Mouse (Mus musculus): Measurements from ENCODE around the gene Slc27a4. TPM values are rescaled to one million over a fixed set of nuclear protein-coding genes. Genes with fewer than 3 reads are reported as not detected.

Gene Slc27a4
- polyA plus RNA-seq, 1 experiment from 2014 or later: 20.2 TPM

DNA sequence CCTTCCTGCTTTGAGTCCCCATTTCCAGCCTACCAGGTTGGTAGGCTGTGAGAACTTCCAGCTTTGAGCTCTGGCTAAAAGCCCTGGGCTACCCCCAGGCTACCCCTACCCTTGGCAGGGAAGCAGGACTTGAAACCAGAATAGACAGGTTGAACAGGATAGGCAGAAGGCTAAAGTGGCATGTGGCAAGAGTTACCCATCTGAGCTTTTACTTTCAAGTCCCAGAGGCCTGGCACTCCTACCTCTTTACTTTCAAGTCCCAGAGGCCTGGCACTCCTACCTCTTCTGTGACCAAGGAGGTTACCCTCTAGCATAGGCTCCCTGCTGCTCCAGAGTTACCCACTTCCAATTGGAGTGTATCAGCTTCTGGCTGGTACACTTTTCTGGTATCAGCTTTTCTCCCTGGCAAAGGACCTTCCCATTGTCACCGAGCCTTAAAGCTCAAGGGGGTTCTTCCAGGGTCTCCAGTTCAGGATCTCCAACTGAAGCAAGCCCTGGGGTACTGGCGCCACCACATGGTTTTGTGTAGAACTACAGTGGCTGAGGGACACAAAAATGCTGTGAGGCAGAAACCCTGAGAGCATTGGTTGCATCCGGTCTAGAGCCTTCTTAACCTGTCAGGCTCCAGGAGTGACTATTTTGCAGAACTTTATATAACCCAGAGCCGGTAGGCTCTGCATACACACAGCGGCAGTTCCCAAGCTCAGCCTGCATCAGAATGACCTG, 56.5 kb downstream of the Slc27a4 start:
- no peak overlapping the region for H3K4me2 ChIP-seq (replicated peaks)
- 11% methylated on average over 5 of the region's 5 CpGs for WGBS
- H3K4me1 ChIP-seq: no peaks in the 10 kb centered on the region
- no peak for ATAC-seq (ENCODE audit: insufficient number of reproducible peaks, low FRiP score, low TSS enrichment, low read depth)
- H3K4me3 ChIP-seq (replicated peaks): no peak overlapping the region
- no peaks in the 10 kb centered on the region for H3K36me3 ChIP-seq
- no peak overlapping the region for H3K27ac ChIP-seq (replicated peaks)
- no peaks in the 10 kb centered on the region for H3K9me3 ChIP-seq (replicated peaks)
- H3K9ac ChIP-seq: no peak overlapping the region
- H3K27me3 ChIP-seq: no peaks in the 10 kb centered on the region

- Histone ChIP-seq H3K27me3 (no peaks in the 10 kb centered on the region), H3K4me1 (peaks cover 8% of the 10 kb centered on the region), H3K4me2 (replicated peaks) (no peak overlapping the region), H3K4me3 (replicated peaks) (no peak overlapping the region), H3K9ac (no peak overlapping the region), H3K9me3 (replicated peaks) (no peaks in the 10 kb centered on the region), H3K27ac (replicated peaks) (no peak overlapping the region), H3K36me3 (no peaks in the 10 kb centered on the region)
- ATAC-seq (ENCODE audit: insufficient number of reproducible peaks, low FRiP score, low TSS enrichment, low read depth): no peak
- WGBS: 39% methylated on average over 4 of the region's 4 CpGs
These were observed 62.7 kb downstream of the Slc27a4 start for GRCm38 (mm10) chr2:29865125-29865524.

Small RNA genes within 50 kb of the gene (microRNA-seq; reads per million reads assigned to microRNA genes)
- gene Mir219a-2 (ENCODE audit: borderline number of aligned reads) (not detected), gene Mir219b (ENCODE audit: borderline number of aligned reads) (not detected)

Other genes starting within 250 kb of the Slc27a4 start
- 17.0 and 18.6 TPM in 2 replicates for gene Rapgef1, start 182.9 kb upstream of the Slc27a4 start, polyA plus RNA-seq (2015; fragmentation: Nextera tagmentation; extraction: Ambion mirVana)
- not detected in 2 replicates for gene Gm13420, start 50.9 kb upstream of the Slc27a4 start, polyA plus RNA-seq (2015; fragmentation: Nextera tagmentation; extraction: Ambion mirVana)
- not detected in 2 replicates for gene Gm13547, start 43.3 kb upstream of the Slc27a4 start, polyA plus RNA-seq (2015; fragmentation: Nextera tagmentation; extraction: Ambion mirVana)
- gene Coq4, start 15.1 kb upstream of the Slc27a4 start, polyA plus RNA-seq (2015; fragmentation: Nextera tagmentation; extraction: Ambion mirVana): 28.7 and 37.0 TPM in 2 replicates
- gene Trub2, start 14.1 kb upstream of the Slc27a4 start, polyA plus RNA-seq (2015; fragmentation: Nextera tagmentation; extraction: Ambion mirVana): 35.1 and 38.8 TPM in 2 replicates
- 22.9 and 24.1 TPM in 2 replicates for gene Urm1, start 17.4 kb downstream of the Slc27a4 start, polyA plus RNA-seq (2015; fragmentation: Nextera tagmentation; extraction: Ambion mirVana)
- 50.1 and 57.3 TPM in 2 replicates for gene Cercam, start 66.5 kb downstream of the Slc27a4 start, polyA plus RNA-seq (2015; fragmentation: Nextera tagmentation; extraction: Ambion mirVana)
- 59.8 and 74.3 TPM in 2 replicates for gene Odf2, start 86.6 kb downstream of the Slc27a4 start, polyA plus RNA-seq (2015; fragmentation: Nextera tagmentation; extraction: Ambion mirVana)
- gene Gle1, start 132.8 kb downstream of the Slc27a4 start, polyA plus RNA-seq (2015; fragmentation: Nextera tagmentation; extraction: Ambion mirVana): 59.5 and 63.5 TPM in 2 replicates
- 85.8 and 99.0 TPM in 2 replicates for gene Sptan1, start 162.9 kb downstream of the Slc27a4 start, polyA plus RNA-seq (2015; fragmentation: Nextera tagmentation; extraction: Ambion mirVana)
- gene Wdr34, start 246.2 kb downstream of the Slc27a4 start, polyA plus RNA-seq (2015; fragmentation: Nextera tagmentation; extraction: Ambion mirVana): 45.5 and 46.9 TPM in 2 replicates

All from embryonic facial prominence, embryonic 15.5 days (tissue).